Mouse (Mus musculus) lung, adult 2 months (tissue): ENCODE measurements around the gene Pnpla1.
A peak's percentile ranks its signal among the peaks of the same experiment; 100 is the strongest.

Experiments
- CTCF ChIP-seq: fragments of 200-500 bp; IDR thresholded peaks from 2 replicates; pipeline ENCODE4 v1.5.1; 2011; ENCODE audit warnings: mild to moderate bottlenecking, low read length, control low read depth; ENCODE audit not compliant: insufficient read depth
- POLR2A ChIP-seq: fragments of 200-500 bp; IDR thresholded peaks from 2 replicates; pipeline ENCODE4 v1.6.1; 2011; ENCODE audit warnings: low read depth, mild to moderate bottlenecking, control low read depth, low read length, borderline replicate concordance; ENCODE audit errors: extremely low read depth

GRCm38 (mm10) chr17:28936622-28937345, 78.6 kb downstream of the Pnpla1 start:
- TF ChIP-seq POLR2A (no peak), CTCF (peak; percentile 38)
